Mouse (Mus musculus) MEL (cell line): Measurements from ENCODE around the gene Ppp1r2. TPM values are rescaled to one million over a fixed set of nuclear protein-coding genes. Genes with fewer than 3 reads are reported as not detected.

Experiments
- DNase-seq: peaks from one replicate; pipeline ENCODE4 v3.0.0; 2011; ENCODE audit warnings: low read depth, low spot score
- H3K27ac ChIP-seq: 2 replicates; pipeline ENCODE4 v1.5.1; 2012; ENCODE audit warnings: low read depth, mild to moderate bottlenecking, control low read depth, low read length, moderate library complexity; ENCODE audit not compliant: control insufficient read depth
- H3K27me3 ChIP-seq, 2 experiments: fragments of 150-350 bp in 1 of 2; sonication (generic) in 1 of 2; 2 replicates each; pipeline ENCODE4 v1.6.1; 2012; ENCODE audit warnings: low read length in 2 of 2, mild to moderate bottlenecking in 2 of 2, improper control_type of control experiment in 1 of 2, moderate library complexity in 1 of 2; ENCODE audit not compliant: insufficient read depth in 2 of 2, control insufficient read depth in 1 of 2
- H3K36me3 ChIP-seq, 2 experiments: 2 replicates each; pipeline ENCODE4 v1.6.1; 2012 to 2014; ENCODE audit warnings: low read length in 2 of 2, improper control_type of control experiment in 1 of 2, inconsistent platforms in 1 of 2, mild to moderate bottlenecking in 1 of 2; ENCODE audit not compliant: insufficient read depth in 2 of 2, control insufficient read depth in 1 of 2
- H3K4me1 ChIP-seq, 2 experiments: fragments of 150-350 bp in 1 of 2; sonication (generic) in 1 of 2; 2 replicates each; pipeline ENCODE4 v1.6.1; 2012; ENCODE audit warnings: low read length in 2 of 2, improper control_type of control experiment in 1 of 2, mild to moderate bottlenecking in 1 of 2; ENCODE audit not compliant: insufficient read depth in 2 of 2, control insufficient read depth in 1 of 2
- H3K4me3 ChIP-seq, 2 experiments: fragments of 150-350 bp in 1 of 2; sonication (generic) in 1 of 2; 2 replicates each; pipeline ENCODE4 v1.5.1; 2012; ENCODE audit warnings: low read depth in 2 of 2, low read length in 2 of 2, mild to moderate bottlenecking in 2 of 2, moderate library complexity in 2 of 2, control low read depth in 1 of 2, improper control_type of control experiment in 1 of 2; ENCODE audit not compliant: control insufficient read depth in 1 of 2, insufficient read depth in 1 of 2
- H3K79me2 ChIP-seq: 2 replicates; pipeline ENCODE4 v1.6.1; 2012; ENCODE audit warnings: mild to moderate bottlenecking, low read length, moderate library complexity; ENCODE audit not compliant: control insufficient read depth, poor library complexity, insufficient read depth
- H3K9ac ChIP-seq: 2 replicates; pipeline ENCODE4 v1.6.1; 2012; ENCODE audit warnings: low read depth, mild to moderate bottlenecking, control low read depth, low read length, moderate library complexity; ENCODE audit not compliant: control insufficient read depth, poor library complexity, severe bottlenecking
- H3K9me3 ChIP-seq: fragments of 150-350 bp; sonication (generic); replicated peaks from 2 replicates; pipeline ENCODE4 v1.6.1; 2012; ENCODE audit warnings: mild to moderate bottlenecking, low read length, improper control_type of control experiment, moderate library complexity; ENCODE audit not compliant: insufficient read depth
- BHLHE40 ChIP-seq: IDR thresholded peaks from 2 replicates; pipeline ENCODE4 v1.6.1; 2012; ENCODE audit warnings: low read depth, mild to moderate bottlenecking, inconsistent platforms, low read length, improper control_type of control experiment, borderline replicate concordance
- CTCF ChIP-seq, 3 experiments: IDR thresholded peaks in 2 of 3; conservative IDR thresholded peaks in 1 of 3; 2 replicates each; pipeline ENCODE4 v1.5.1; 2011 to 2012; ENCODE audit warnings: low read length in 3 of 3, low read depth in 2 of 3, mild to moderate bottlenecking in 2 of 3, improper control_type of control experiment in 1 of 3, inconsistent platforms in 1 of 3, mixed read lengths in 1 of 3, moderate library complexity in 1 of 3; ENCODE audit not compliant: control insufficient read depth in 1 of 3, insufficient read depth in 1 of 3, poor library complexity in 1 of 3, severe bottlenecking in 1 of 3
- ELF1 ChIP-seq: IDR thresholded peaks from 2 replicates; pipeline ENCODE4 v1.6.1; 2014; ENCODE audit warnings: low read depth, mild to moderate bottlenecking, inconsistent platforms, low read length, improper control_type of control experiment, moderate library complexity
- EP300 ChIP-seq, 2 experiments: IDR thresholded peaks; 2 replicates each; pipeline ENCODE4 v1.6.1; 2011; ENCODE audit warnings: improper control_type of control experiment in 2 of 2, low read length in 2 of 2, low read depth in 1 of 2, mild to moderate bottlenecking in 1 of 2
- ETS1 ChIP-seq: IDR thresholded peaks from 2 replicates; pipeline ENCODE4 v1.6.1; 2012; ENCODE audit warnings: low read depth, mild to moderate bottlenecking, inconsistent platforms, low read length, improper control_type of control experiment, moderate library complexity
- GATA1 ChIP-seq: IDR thresholded peaks from 2 replicates; pipeline ENCODE4 v1.6.1; 2011; ENCODE audit warnings: low read depth, low read length, improper control_type of control experiment
- HCFC1 ChIP-seq: IDR thresholded peaks from 2 replicates; pipeline ENCODE4 v1.6.1; 2012; ENCODE audit warnings: low read depth, mild to moderate bottlenecking, inconsistent platforms, low read length, improper control_type of control experiment, moderate library complexity
- JUND ChIP-seq: IDR thresholded peaks from 2 replicates; pipeline ENCODE4 v1.6.1; 2011; ENCODE audit warnings: low read depth, mild to moderate bottlenecking, improper control_type of control experiment, low read length
- MAFK ChIP-seq: IDR thresholded peaks from 2 replicates; pipeline ENCODE4 v1.6.1; 2011; ENCODE audit warnings: low read depth, mild to moderate bottlenecking, low read length, improper control_type of control experiment, borderline replicate concordance
- MAX ChIP-seq: IDR thresholded peaks from 2 replicates; pipeline ENCODE4 v1.6.1; 2011; ENCODE audit warnings: low read length, improper control_type of control experiment
- MAZ ChIP-seq: IDR thresholded peaks from 2 replicates; pipeline ENCODE4 v1.6.1; 2012; ENCODE audit warnings: low read depth, mild to moderate bottlenecking, inconsistent platforms, low read length, improper control_type of control experiment
- MXI1 ChIP-seq: IDR thresholded peaks from 2 replicates; pipeline ENCODE4 v1.6.1; 2011; ENCODE audit warnings: mild to moderate bottlenecking, low read depth, low read length, improper control_type of control experiment
- NELFE ChIP-seq: IDR thresholded peaks from 2 replicates; pipeline ENCODE4 v1.6.1; 2011; ENCODE audit warnings: low read depth, low read length, improper control_type of control experiment
- NRF1 ChIP-seq: IDR thresholded peaks from 2 replicates; pipeline ENCODE4 v1.6.1; 2014; ENCODE audit warnings: low read depth, mild to moderate bottlenecking, inconsistent platforms, low read length, improper control_type of control experiment, moderate library complexity; ENCODE audit not compliant: poor library complexity, insufficient read depth, severe bottlenecking
- POLR2A ChIP-seq, 2 experiments: IDR thresholded peaks; 2 replicates each; pipeline ENCODE4 v1.6.1; 2011 to 2012; ENCODE audit warnings: low read length in 2 of 2, mild to moderate bottlenecking in 2 of 2, control low read depth in 1 of 2, improper control_type of control experiment in 1 of 2, low read depth in 1 of 2, moderate library complexity in 1 of 2; ENCODE audit not compliant: control insufficient read depth in 1 of 2, insufficient read depth in 1 of 2, poor library complexity in 1 of 2
- RCOR1 ChIP-seq: IDR thresholded peaks from 2 replicates; pipeline ENCODE4 v1.6.1; 2012; ENCODE audit warnings: low read depth, mild to moderate bottlenecking, inconsistent platforms, low read length, improper control_type of control experiment
- SIN3A ChIP-seq: IDR thresholded peaks from 2 replicates; pipeline ENCODE4 v1.6.1; 2012; ENCODE audit warnings: low read length, improper control_type of control experiment, inconsistent platforms
- TBP ChIP-seq: IDR thresholded peaks from 2 replicates; pipeline ENCODE4 v1.8.0; 2011; ENCODE audit warnings: low read depth, low read length, improper control_type of control experiment
- TCF12 ChIP-seq: IDR thresholded peaks from 2 replicates; pipeline ENCODE4 v1.6.1; 2014; ENCODE audit warnings: low read depth, mild to moderate bottlenecking, inconsistent platforms, low read length, improper control_type of control experiment, moderate library complexity
- UBTF ChIP-seq: IDR thresholded peaks from 2 replicates; pipeline ENCODE4 v1.6.1; 2012; ENCODE audit warnings: low read depth, mild to moderate bottlenecking, inconsistent platforms, low read length, improper control_type of control experiment, moderate library complexity, borderline replicate concordance; ENCODE audit not compliant: insufficient read depth
- USF1 ChIP-seq: IDR thresholded peaks from 2 replicates; pipeline ENCODE4 v1.6.1; 2014; ENCODE audit warnings: low read depth, mild to moderate bottlenecking, inconsistent platforms, low read length, improper control_type of control experiment, moderate library complexity
- ZC3H11A ChIP-seq: IDR thresholded peaks from 2 replicates; pipeline ENCODE4 v1.6.1; 2012; ENCODE audit warnings: low read depth, mild to moderate bottlenecking, inconsistent platforms, low read length, improper control_type of control experiment
- ZNF384 ChIP-seq: IDR thresholded peaks from 2 replicates; pipeline ENCODE4 v1.6.1; 2012; ENCODE audit warnings: low read depth, mild to moderate bottlenecking, inconsistent platforms, low read length, improper control_type of control experiment
- polyA plus RNA-seq, 2 experiments: library from polyadenylated mRNA; stranded (reverse) in 1 of 2; unstranded in 1 of 2; fragments of >175 nt in 1 of 2; fragments of >200 nt in 1 of 2; gene quantifications; 2 replicates each; pipeline versions ENCODE4 v1.2.1 to v1.2.4; 2012; ENCODE audit warnings: low replicate concordance in 2 of 2, low read depth in 1 of 2; ENCODE audit not compliant: insufficient read length in 2 of 2, insufficient read depth in 1 of 2, missing spikeins in 1 of 2
- total RNA-seq: library from RNA; depleted of rRNA; stranded (reverse); fragments of 300-350 nt; gene quantifications from 2 replicates; pipeline ENCODE4 v1.2.3, GENCODE M21; 2012

Gene Ppp1r2
- total and polyA plus RNA-seq, 3 experiments: 31.2 to 36.2 TPM; not detected in 1

GRCm38 (mm10) chr16:31210453-31210852, 64.6 kb downstream of the Ppp1r2 start:
- H3K9ac ChIP-seq: peak overlapping the region; percentile 8; the same call in 1 of the 2 replicates
- H3K9me3 ChIP-seq: no peaks in the 10 kb centered on the region
- TF ChIP-seq ETS1 (0 out of 2 replicates have a peak, but pooled peaks have one; percentile 11), MXI1 (no peak), ZC3H11A (0 out of 2 replicates have a peak, but pooled peaks have one; percentile 6), GATA1 (peak; percentile 58), POLR2A (IDR thresholded peaks at IDR 0.05; ENCODE audit: control insufficient read depth in 1 of 2, insufficient read depth in 1 of 2, low read depth in 1 of 2, low read length in 2 of 2, poor library complexity in 1 of 2) (peak in 1 of 2 experiments; percentile 37; a peak in 1 of 4 replicates), MAX (peak; percentile 54; the same call in 1 of the 2 replicates), NRF1 (no peak), CTCF (IDR thresholded peaks at IDR 0.05 in 2 of 3, conservative IDR thresholded peaks at IDR 0.05 in 1 of 3; ENCODE audit: control insufficient read depth in 1 of 3, insufficient read depth in 1 of 3, low read depth in 2 of 3, low read length in 3 of 3, poor library complexity in 1 of 3, severe bottlenecking in 1 of 3) (no peak), TBP (no peak)
- H3K79me2 ChIP-seq: no peaks in the 10 kb centered on the region
- H3K27ac ChIP-seq: peak overlapping the region; percentile 56
- H3K27me3 ChIP-seq: no peaks in the 10 kb centered on the region
- peaks cover 2 to 23% of the 10 kb centered on the region in 2 experiments for H3K4me1 ChIP-seq
- peak overlapping the region in 1 of 2 experiments; percentile 17; a peak in 1 of 4 replicates for H3K4me3 ChIP-seq
- peak; percentile 70 for DNase-seq
- H3K36me3 ChIP-seq: peaks cover 0 to 13% of the 10 kb centered on the region in 2 experiments; a peak in 2 of 4 replicates

- Histone ChIP-seq H3K79me2 (no peaks in the 10 kb centered on the region), H3K4me1 (peaks cover 2 to 23% of the 10 kb centered on the region in 2 experiments), H3K27me3 (no peaks in the 10 kb centered on the region)
- TF ChIP-seq GATA1 (peak; percentile 88), MAFK (peak; percentile 67; the same call in 1 of the 2 replicates), RCOR1 (peak; percentile 93), TCF12 (peak; percentile 59), TBP (no peak), ETS1 (peak; percentile 79), MAZ (0 out of 2 replicates have a peak, but pooled peaks have one; percentile 47), NELFE (0 out of 2 replicates have a peak, but pooled peaks have one; percentile 9), UBTF (no peak), ELF1 (0 out of 2 replicates have a peak, but pooled peaks have one; percentile 35), SIN3A (peak; percentile 63), ZNF384 (no peak), MAX (peak; percentile 64), BHLHE40 (peak; percentile 68; the same call in 1 of the 2 replicates), USF1 (peak; percentile 62), NRF1 (no peak), JUND (no peak), EP300 (IDR thresholded peaks at IDR 0.05; ENCODE audit: low read depth in 1 of 2, low read length in 2 of 2) (peak; percentile 86), POLR2A (IDR thresholded peaks at IDR 0.05; ENCODE audit: control insufficient read depth in 1 of 2, insufficient read depth in 1 of 2, low read depth in 1 of 2, low read length in 2 of 2, poor library complexity in 1 of 2) (peak; percentile 7 to 33; a peak in 1 of 4 replicates), ZC3H11A (no peak), MXI1 (peak; percentile 76), HCFC1 (0 out of 2 replicates have a peak, but pooled peaks have one; percentile 28)
- TF ChIP-seq, all 39 proteins: peak for 16
- peaks cover 0 to 13% of the 10 kb centered on the region in 2 experiments; a peak in 2 of 4 replicates for H3K36me3 ChIP-seq
- DNase-seq: peak; percentile 82
- H3K4me3 ChIP-seq: peak overlapping the region; percentile 30 to 32
- H3K27ac ChIP-seq: peak overlapping the region; percentile 56
- no peaks in the 10 kb centered on the region for H3K9me3 ChIP-seq
- H3K9ac ChIP-seq: peak overlapping the region; percentile 8; the same call in 1 of the 2 replicates
Measured at GRCm38 (mm10) chr16:31209911-31210310, 65.2 kb downstream of the Ppp1r2 start.
